Mouse (Mus musculus) megakaryocyte, embryonic 14.5 days (primary cell): ENCODE results near the gene Cd84.

Experiments used
- FLI1 ChIP-seq: IDR thresholded peaks from 2 replicates; pipeline ENCODE4 v1.6.1; 2012; ENCODE audit warnings: low read length, inconsistent platforms, mixed read lengths
- GATA1 ChIP-seq: IDR thresholded peaks from 3 replicates; pipeline ENCODE4 v1.6.1; 2012; ENCODE audit warnings: mixed read lengths, low read length, inconsistent platforms, borderline replicate concordance

DNA sequence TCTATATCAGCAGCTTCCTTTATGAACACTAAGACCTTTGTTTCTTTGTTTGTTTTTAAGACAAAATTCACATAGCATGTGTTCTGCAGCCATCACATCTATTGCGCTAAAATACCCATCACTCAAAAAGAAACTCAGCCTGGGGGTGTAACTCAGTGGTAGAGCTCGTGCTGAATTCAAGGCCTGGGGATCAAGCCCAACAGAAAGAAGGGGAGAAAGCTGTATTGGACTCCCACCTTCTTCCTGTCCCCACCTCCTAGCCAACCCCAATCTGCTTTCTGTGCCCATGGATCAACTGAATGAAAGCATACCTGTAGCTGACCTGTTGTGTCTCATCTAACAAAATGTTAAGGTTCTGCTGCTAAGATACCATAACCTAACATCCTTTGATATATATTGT lies 82.1 kb downstream of the Cd84 start:
- no peak for TF ChIP-seq GATA1
- no peak for TF ChIP-seq FLI1
